Mouse (Mus musculus): ENCODE measurements around the gene Fbxo6. TPM values are rescaled to one million over a fixed set of nuclear protein-coding genes. Genes with fewer than 3 reads are reported as not detected.

Fbxo6 gene
- polyA plus RNA-seq, 1 experiment from 2014 or later, result 16.1 TPM

DNA sequence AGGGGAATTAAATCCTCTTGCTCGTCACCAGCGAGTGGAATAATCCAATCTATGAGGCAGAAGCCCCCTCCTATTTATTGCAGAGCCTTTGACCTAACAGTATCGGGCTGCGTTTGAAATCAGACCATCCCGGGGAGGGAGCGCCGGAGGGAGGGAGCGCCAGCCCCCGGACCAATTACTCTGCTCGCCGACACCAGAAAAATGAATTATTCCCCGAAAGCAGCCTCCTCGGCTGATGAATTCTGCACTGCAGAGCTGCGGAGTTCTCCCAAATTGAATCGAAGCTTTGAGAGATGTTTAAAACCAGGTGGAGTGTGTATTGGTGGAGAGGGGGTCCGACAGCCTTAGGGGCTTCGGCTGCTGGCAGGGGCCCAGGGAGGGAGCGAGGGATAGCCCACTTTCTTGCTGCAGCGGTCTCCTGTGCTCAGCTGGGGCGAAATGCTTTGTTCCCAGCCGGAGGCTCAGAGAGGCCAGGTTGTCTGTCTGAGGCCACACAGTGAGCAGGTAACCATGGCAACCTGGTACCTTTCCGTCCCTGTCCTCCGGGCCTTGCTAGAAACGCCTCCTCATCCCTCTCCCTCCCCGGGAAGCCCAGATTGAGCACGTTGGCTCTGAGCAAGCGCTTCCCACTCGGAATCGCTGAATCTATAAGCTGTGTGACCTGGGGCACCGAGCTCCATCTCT, 22.0 kb upstream of the Fbxo6 start:
- Histone ChIP-seq H3K27ac (peak overlapping the region; percentile 47; the same call in 1 of the 2 replicates), H3K27me3 (replicated peaks) (peaks cover 30% of the 10 kb centered on the region), H3K4me2 (replicated peaks) (peak overlapping the region; percentile 47), H3K9ac (peak overlapping the region; percentile 10; the same call in 1 of the 2 replicates), H3K4me1 (peaks cover 10% of the 10 kb centered on the region), H3K36me3 (no peaks in the 10 kb centered on the region), H3K9me3 (no peaks in the 10 kb centered on the region), H3K4me3 (no peak overlapping the region)
- peak; percentile 51 for ATAC-seq (ENCODE audit: low FRiP score, low read depth)
- WGBS, result 2% methylated on average over 30 of the region's 30 CpGs

DNA sequence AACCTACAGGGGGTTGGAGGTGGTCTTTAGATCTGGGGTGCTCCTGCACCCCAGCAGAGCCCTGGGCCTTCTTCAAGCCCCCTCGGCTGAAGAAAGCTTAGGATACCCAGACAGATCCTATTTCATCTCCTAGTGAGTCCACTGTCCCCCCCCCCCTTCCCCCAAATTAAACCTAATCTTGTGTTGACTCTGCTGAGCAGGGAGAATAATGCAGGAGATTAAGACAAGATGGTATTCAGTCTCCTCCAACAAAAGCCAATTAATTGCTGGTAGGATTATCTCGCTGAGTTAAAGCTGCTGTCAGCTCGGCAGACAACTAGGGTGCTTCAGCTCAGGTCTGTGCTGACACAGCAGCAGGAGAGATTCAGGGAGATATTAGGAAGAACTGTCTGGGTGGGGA, 19.3 kb upstream of the Fbxo6 start:
- Histone ChIP-seq H3K4me2 (replicated peaks) (no peak overlapping the region), H3K4me1 (peaks cover 14% of the 10 kb centered on the region), H3K27ac (no peak overlapping the region), H3K9me3 (no peaks in the 10 kb centered on the region), H3K36me3 (no peaks in the 10 kb centered on the region), H3K27me3 (replicated peaks) (peaks cover 35% of the 10 kb centered on the region), H3K4me3 (no peak overlapping the region), H3K9ac (no peak overlapping the region)
- 67% methylated on average over 3 of the region's 3 CpGs for WGBS
- no peak for ATAC-seq (ENCODE audit: low FRiP score, low read depth)

DNA sequence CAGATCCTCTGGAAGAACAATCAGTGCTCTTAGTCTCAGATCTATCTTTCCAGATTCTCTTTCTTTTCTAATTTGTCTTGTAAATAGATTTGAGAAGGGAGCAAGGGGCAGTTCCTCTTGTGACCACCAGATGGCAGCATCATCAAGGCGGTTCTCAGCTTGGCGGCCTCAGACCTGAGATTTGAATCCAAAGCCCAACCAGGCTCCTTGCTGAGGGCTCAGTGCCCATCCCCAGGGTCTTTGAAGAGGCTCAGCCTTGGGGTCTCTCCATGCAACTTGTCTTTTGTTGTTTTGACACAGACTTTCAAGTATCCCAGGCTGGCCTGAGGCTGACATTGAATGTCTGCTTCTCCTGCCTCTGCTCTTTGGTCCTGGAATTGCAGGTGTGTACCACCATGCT, 18.9 kb upstream of the Fbxo6 start:
- H3K9me3 ChIP-seq, result no peaks in the 10 kb centered on the region
- peaks cover 39% of the 10 kb centered on the region for H3K27me3 ChIP-seq (replicated peaks)
- no peak overlapping the region for H3K4me2 ChIP-seq (replicated peaks)
- H3K4me3 ChIP-seq, result no peak overlapping the region
- no peak overlapping the region for H3K27ac ChIP-seq
- no peaks in the 10 kb centered on the region for H3K36me3 ChIP-seq
- ATAC-seq (ENCODE audit: low FRiP score, low read depth), result no peak
- 1% methylated on average over 2 of the region's 2 CpGs for WGBS
- H3K9ac ChIP-seq, result no peak overlapping the region
- peaks cover 17% of the 10 kb centered on the region for H3K4me1 ChIP-seq

DNA sequence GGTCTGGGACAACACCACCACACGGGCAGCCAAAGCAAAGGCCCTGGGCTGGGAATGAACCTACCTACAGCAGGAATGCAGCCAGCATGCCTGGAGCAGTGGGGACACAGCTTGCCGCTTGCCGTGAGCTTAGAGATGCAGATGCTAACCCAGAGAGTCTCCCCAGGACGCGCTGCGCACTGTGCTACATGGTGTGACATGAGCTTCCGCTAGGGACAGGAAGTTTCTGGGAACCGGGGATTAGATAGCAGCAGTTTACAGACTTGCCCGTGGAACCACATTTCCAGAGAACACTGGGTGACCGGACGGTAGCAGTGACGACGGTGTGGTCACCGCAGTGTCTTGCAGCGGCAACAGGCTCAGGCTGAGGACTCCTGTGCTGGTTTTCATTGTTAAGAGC, 17.6 kb upstream of the Fbxo6 start:
- H3K4me1 ChIP-seq, result peaks cover 26% of the 10 kb centered on the region
- 24% methylated on average over 15 of the region's 15 CpGs for WGBS
- no peak overlapping the region for H3K4me2 ChIP-seq (replicated peaks)
- ATAC-seq (ENCODE audit: low FRiP score, low read depth), result no peak
- H3K4me3 ChIP-seq, result no peak overlapping the region
- no peaks in the 10 kb centered on the region for H3K9me3 ChIP-seq
- H3K9ac ChIP-seq, result no peak overlapping the region
- no peaks in the 10 kb centered on the region for H3K36me3 ChIP-seq
- no peak overlapping the region for H3K27ac ChIP-seq
- H3K27me3 ChIP-seq (replicated peaks), result peaks cover 47% of the 10 kb centered on the region

DNA sequence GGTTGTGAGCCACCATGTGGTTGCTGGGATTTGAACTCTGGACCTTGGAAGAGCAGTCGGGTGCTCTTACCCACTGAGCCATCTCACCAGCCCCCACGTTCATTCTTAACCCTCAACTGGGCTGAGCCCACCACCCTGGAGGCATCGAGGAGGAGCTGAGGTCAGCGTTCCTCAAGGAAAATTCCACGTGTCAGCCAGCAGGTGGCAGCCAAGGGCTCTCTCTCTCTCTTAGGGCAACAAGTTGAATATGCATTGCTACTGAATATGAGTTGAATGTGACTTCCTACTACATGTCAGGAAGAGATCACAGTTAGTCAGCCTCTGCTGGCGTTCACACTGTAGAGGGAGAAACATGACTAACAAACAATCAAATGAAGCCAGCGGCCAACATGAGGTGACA, 16.3 kb upstream of the Fbxo6 start:
- Histone ChIP-seq H3K27ac (no peak overlapping the region), H3K4me3 (no peak overlapping the region), H3K9me3 (no peaks in the 10 kb centered on the region), H3K27me3 (replicated peaks) (peaks cover 54% of the 10 kb centered on the region), H3K4me2 (replicated peaks) (no peak overlapping the region), H3K9ac (no peak overlapping the region), H3K4me1 (peaks cover 27% of the 10 kb centered on the region), H3K36me3 (no peaks in the 10 kb centered on the region)
- ATAC-seq (ENCODE audit: low FRiP score, low read depth), result no peak
- WGBS, result 26% methylated on average over 7 of the region's 7 CpGs

DNA sequence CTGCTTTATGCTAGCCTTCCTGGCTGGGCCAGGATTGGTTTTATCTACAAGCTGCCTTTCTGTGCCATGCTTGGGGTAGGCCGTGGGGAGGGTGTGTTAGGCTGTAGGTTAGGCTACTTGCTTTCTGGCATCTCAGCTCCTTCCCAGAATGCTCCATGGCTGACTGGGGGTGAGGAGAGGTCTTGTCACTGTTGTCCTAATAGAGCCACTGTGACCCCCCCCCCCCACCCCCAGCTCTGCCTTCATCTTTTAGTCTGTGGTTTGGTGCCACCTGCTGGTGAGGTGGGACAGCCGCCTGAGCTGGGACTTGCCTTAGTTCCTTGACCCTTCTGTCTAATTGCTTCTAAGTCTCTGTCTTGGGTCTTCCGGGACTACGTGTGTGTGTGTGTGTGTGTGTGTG, 15.0 kb upstream of the Fbxo6 start:
- ATAC-seq (ENCODE audit: low FRiP score, low read depth), result 0 out of 2 replicates have a peak, but pooled peaks have one; percentile 10
- peaks cover 55% of the 10 kb centered on the region for H3K27me3 ChIP-seq (replicated peaks)
- H3K4me3 ChIP-seq, result no peak overlapping the region

DNA sequence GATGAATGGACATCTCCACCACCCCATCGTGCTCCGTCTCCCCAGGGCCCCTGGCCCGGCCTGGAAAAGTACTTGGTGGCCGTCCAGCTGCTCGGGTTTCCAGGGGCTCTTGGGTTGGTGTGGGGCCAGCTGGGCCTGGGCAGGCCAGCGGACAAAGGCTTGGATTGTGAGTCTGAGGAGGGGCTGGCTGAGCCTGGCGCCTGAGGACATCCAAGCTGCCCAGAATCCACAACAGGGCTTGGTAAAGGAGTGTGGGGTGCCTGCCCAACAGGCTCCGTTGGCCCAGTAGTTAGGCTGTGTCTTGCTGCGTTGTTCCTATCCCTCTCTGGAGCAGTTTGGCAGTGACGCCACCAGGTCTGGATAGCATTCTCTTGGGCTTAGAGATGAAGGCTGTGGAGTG, 14.5 kb upstream of the Fbxo6 start:
- Histone ChIP-seq H3K27me3 (replicated peaks) (peaks cover 59% of the 10 kb centered on the region), H3K9me3 (no peaks in the 10 kb centered on the region), H3K9ac (no peak overlapping the region; the same call in 1 of the 2 replicates), H3K27ac (no peak overlapping the region), H3K4me3 (no peak overlapping the region), H3K36me3 (no peaks in the 10 kb centered on the region), H3K4me1 (peaks cover 27% of the 10 kb centered on the region), H3K4me2 (replicated peaks) (peak overlapping the region; percentile 41)
- peak; percentile 22; the same call in 1 of the 2 replicates for ATAC-seq (ENCODE audit: low FRiP score, low read depth)
- WGBS, result 5% methylated on average over 10 of the region's 10 CpGs

More for the DNA sequence above, 15.0 kb upstream of the Fbxo6 start:
- no peaks in the 10 kb centered on the region for H3K9me3 ChIP-seq
- peak overlapping the region; percentile 41 for H3K4me2 ChIP-seq (replicated peaks)
- H3K36me3 ChIP-seq, result no peaks in the 10 kb centered on the region
- H3K4me1 ChIP-seq, result peaks cover 27% of the 10 kb centered on the region
- no peak overlapping the region for H3K27ac ChIP-seq
- WGBS, result 33% methylated on average over 4 of the region's 4 CpGs
- H3K9ac ChIP-seq, result no peak overlapping the region; the same call in 1 of the 2 replicates

DNA sequence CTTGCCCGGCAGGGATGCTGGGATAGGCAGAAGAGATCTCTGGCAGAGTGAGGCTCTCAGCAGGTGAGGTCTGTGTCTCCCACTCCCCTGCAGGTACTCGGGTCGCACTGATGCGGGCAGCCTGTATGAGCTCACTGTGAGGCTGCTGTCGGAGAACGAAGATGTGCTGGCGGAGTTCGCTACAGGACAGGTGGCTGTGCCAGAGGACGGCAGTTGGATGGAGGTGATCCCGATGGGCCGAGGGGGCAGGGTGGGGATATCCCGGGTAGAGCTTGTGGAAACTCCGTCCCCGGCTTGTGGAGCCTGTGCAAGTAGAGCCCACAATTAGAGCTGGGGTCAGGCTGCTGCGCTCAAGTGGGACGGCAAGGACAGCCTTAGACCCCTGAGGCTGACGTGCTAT, 13.6 kb upstream of the Fbxo6 start:
- no peak overlapping the region for H3K9ac ChIP-seq
- peaks cover 68% of the 10 kb centered on the region for H3K27me3 ChIP-seq (replicated peaks)
- H3K27ac ChIP-seq, result no peak overlapping the region
- peak overlapping the region; percentile 41; the same call in 1 of the 2 replicates for H3K4me2 ChIP-seq (replicated peaks)
- H3K4me3 ChIP-seq, result no peak overlapping the region
- H3K4me1 ChIP-seq, result peaks cover 36% of the 10 kb centered on the region
- 6% methylated on average over 17 of the region's 17 CpGs for WGBS
- no peaks in the 10 kb centered on the region for H3K36me3 ChIP-seq
- no peaks in the 10 kb centered on the region for H3K9me3 ChIP-seq
- ATAC-seq (ENCODE audit: low FRiP score, low read depth), result no peak

DNA sequence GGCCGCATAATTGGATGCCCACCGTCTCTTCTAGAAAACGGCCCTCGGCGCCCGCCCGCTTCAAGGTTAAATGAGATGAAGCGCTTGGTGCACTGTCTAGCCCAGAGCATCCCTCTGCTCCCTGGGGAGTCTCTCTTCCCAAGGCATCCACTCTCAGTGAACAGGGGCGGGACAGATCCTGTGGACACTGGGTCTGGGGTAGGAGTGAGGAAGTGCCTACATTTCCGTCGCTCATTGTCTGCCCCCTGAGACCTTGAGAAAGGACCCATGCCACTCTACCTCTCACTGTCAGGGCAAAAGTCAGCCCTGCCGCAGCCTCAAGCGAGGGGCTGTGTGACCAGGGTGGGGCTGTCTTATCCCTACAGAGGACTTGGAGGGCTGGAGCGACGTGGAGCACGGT, 12.5 kb upstream of the Fbxo6 start:
- no peak for ATAC-seq (ENCODE audit: low FRiP score, low read depth)
- no peaks in the 10 kb centered on the region for H3K36me3 ChIP-seq
- H3K27me3 ChIP-seq (replicated peaks), result peaks cover 64% of the 10 kb centered on the region
- H3K27ac ChIP-seq, result no peak overlapping the region
- 1% methylated on average over 16 of the region's 16 CpGs for WGBS
- no peak overlapping the region for H3K9ac ChIP-seq
- H3K4me1 ChIP-seq, result peaks cover 40% of the 10 kb centered on the region
- H3K4me3 ChIP-seq, result peak overlapping the region; percentile 23; the same call in 1 of the 2 replicates
- no peaks in the 10 kb centered on the region for H3K9me3 ChIP-seq
- H3K4me2 ChIP-seq (replicated peaks), result peak overlapping the region; percentile 53

DNA sequence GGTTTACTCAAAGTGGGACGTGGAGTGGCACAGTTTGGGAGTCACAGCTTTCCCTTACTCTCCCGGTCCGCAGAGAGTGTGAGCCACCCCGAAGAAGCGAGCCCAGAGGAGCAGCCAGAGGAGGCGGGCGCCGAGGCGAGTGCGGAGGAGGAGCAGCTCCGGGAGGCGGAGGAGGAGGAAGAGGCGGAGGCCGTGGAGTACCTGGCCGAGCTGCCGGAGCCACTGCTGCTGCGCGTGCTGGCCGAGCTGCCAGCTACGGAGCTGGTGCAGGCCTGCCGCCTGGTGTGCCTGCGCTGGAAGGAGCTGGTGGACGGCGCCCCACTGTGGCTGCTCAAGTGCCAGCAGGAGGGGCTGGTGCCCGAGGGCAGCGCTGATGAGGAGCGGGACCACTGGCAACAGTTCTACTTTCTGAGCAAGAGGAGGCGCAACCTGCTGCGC, 12.1 kb upstream of the Fbxo6 start:
- H3K27ac ChIP-seq, result no peak overlapping the region
- under 1% methylated on average over 29 of the region's 29 CpGs for WGBS

DNA sequence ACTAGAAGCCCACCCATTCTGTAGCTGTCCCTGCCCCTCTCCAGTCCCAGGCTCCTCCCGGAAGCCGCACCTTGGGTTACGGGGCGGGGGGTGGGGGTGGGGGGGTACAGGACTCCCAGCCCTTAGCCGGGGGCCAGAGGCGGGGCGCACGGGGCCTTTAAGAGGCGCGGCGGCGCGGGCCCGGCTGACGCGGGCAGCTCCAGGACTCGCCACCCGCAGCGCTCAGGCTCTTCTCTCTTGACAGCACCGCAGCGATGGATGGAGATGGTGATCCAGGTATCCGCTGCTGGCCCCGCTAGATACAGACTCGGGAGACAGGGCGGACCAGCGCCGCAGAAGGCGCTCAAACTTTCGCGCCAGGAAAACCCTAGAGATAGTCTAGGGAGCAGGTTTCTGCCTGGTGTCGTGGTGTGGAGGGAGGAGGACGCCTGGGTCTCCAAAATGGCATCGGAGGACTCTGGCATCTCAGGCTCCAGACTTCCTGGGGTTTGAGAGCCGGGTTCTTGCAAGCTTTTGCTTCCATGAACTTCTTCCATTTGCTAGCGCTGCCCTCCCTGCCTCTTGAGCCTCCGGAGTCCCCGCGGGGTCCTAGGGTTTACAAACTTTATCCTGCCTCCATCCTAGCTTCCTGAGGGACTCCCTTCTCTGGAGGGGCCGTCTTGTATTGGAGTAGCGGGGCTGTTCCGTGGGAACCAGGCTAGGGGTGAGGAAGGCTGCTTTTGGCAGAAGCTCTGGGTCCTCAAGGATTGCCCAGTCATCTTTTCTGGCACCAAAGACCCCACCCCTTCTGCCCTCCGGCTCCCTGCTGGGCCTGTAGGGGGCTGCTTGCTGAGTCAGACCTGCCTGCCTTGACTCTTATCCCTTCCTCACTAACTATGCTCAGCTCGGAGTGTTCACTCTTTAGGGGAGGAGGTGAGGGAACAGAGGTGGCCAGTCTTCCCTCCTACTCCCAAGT, 8.8 kb upstream of the Fbxo6 start, which contains the start of the genes Fbxo44 and Fbxo2:
Fbxo44 (minus strand) TSS at position 47 of the 955 bp plus-strand sequence.
Fbxo2 (plus strand) TSS at position 186 of the 955 bp plus-strand sequence.
- no peaks in the 10 kb centered on the region for H3K9me3 ChIP-seq
- H3K36me3 ChIP-seq, result peaks cover 26% of the 10 kb centered on the region
- H3K27ac ChIP-seq, result peak within 1 kb of the TSS; percentile 76
- peak; percentile 73 for ATAC-seq (ENCODE audit: low FRiP score, low read depth)
- H3K4me2 ChIP-seq (replicated peaks), result peak within 1 kb of the TSS; percentile 96
- H3K4me1 ChIP-seq, result peaks cover 46% of the 10 kb centered on the region
- peak within 1 kb of the TSS; percentile 71 for H3K4me3 ChIP-seq
- H3K9ac ChIP-seq, result peak within 1 kb of the TSS; percentile 88
- whole genome bisulfite sequencing, result under 1% methylated on average over 43 of the region's 43 CpGs
- peaks cover 51% of the 10 kb centered on the region for H3K27me3 ChIP-seq (replicated peaks)

More for the DNA sequence above, 12.1 kb upstream of the Fbxo6 start:
- ATAC-seq (ENCODE audit: low FRiP score, low read depth), result no peak
- H3K4me1 ChIP-seq, result peaks cover 40% of the 10 kb centered on the region
- H3K27me3 ChIP-seq (replicated peaks), result peaks cover 63% of the 10 kb centered on the region
- H3K4me3 ChIP-seq, result peak overlapping the region; percentile 23
- H3K9ac ChIP-seq, result 0 out of 2 replicates have a peak overlapping the region, but pooled peaks have one; percentile 14
- H3K9me3 ChIP-seq, result no peaks in the 10 kb centered on the region
- no peaks in the 10 kb centered on the region for H3K36me3 ChIP-seq
- H3K4me2 ChIP-seq (replicated peaks), result peak overlapping the region; percentile 53

Measured in neural tube, embryonic 12.5 days (tissue).